Mouse (Mus musculus) intestine, postnatal 0 days (tissue): ENCODE measurements around the gene Pde4b. TPM values are rescaled to one million over a fixed set of nuclear protein-coding genes. Genes with fewer than 3 reads are reported as not detected.

ENCODE experiments used
- ATAC-seq: fragments of 200-750 bp; cut with Nextera tagmentation; 2 replicates; pipeline ENCODE4 v1.8.0; 2017; ENCODE audit warnings: mild to moderate bottlenecking, moderate TSS enrichment, moderate library complexity
- H3K27ac ChIP-seq: fragments of 300-500 bp; sonication (generic); 2 replicates; pipeline ENCODE4 v1.5.1; 2014; ENCODE audit warnings: mild to moderate bottlenecking, low read depth, low read length, moderate library complexity
- H3K27me3 ChIP-seq: fragments of 300-500 bp; sonication (generic); replicated peaks from 2 replicates; pipeline ENCODE4 v1.6.1; 2014; ENCODE audit warnings: low read length, mixed read lengths; ENCODE audit not compliant: control insufficient read depth, insufficient read depth
- H3K36me3 ChIP-seq: fragments of 300-500 bp; sonication (generic); 2 replicates; pipeline ENCODE4 v1.6.1; 2014; ENCODE audit warnings: mild to moderate bottlenecking, moderate library complexity; ENCODE audit not compliant: control insufficient read depth, insufficient read depth
- H3K4me1 ChIP-seq: fragments of 300-500 bp; sonication (generic); replicated peaks from 2 replicates; pipeline ENCODE4 v1.6.1; 2014; ENCODE audit warnings: antibody characterized with exemption, low read length, mixed read lengths; ENCODE audit not compliant: control insufficient read depth, insufficient read depth
- H3K4me2 ChIP-seq: fragments of 300-500 bp; sonication (generic); replicated peaks from 2 replicates; pipeline ENCODE4 v1.6.1; 2014; ENCODE audit warnings: low read depth, mild to moderate bottlenecking, moderate library complexity
- H3K4me3 ChIP-seq: fragments of 300-500 bp; sonication (generic); 2 replicates; pipeline ENCODE4 v1.5.1; 2014; ENCODE audit warnings: low read depth, low read length
- H3K9ac ChIP-seq: fragments of 300-500 bp; sonication (generic); 2 replicates; pipeline ENCODE4 v1.6.1; 2014; ENCODE audit warnings: mild to moderate bottlenecking, low read depth, low read length
- H3K9me3 ChIP-seq: fragments of 300-500 bp; sonication (generic); 2 replicates; pipeline ENCODE4 v1.6.1; 2016; ENCODE audit warnings: mixed run types; ENCODE audit not compliant: control insufficient read depth
- CTCF ChIP-seq: sonication (generic); IDR thresholded peaks from 2 replicates; pipeline ENCODE4 v1.5.1; 2016; ENCODE audit warnings: low read depth, mild to moderate bottlenecking, control low read depth, antibody characterized with exemption, moderate library complexity
- WGBS: fragments of 180-500 bp; shearing (Covaris S2); extraction: QIAGEN DNeasy Blood & Tissue Kit; methylation state at CpG from one replicate; pipeline ENCODE4 v1.1.7; 2014; 5-methylcytosine and 5-hydroxymethylcytosine counted together
- polyA plus RNA-seq: library from polyadenylated mRNA; unstranded; fragments of >200 nt; fragmentation: Nextera tagmentation; extraction: Ambion mirVana; gene quantifications from 2 replicates; pipeline ENCODE4 v1.2.1, GENCODE M21; 2015

Gene Pde4b
- polyA plus RNA-seq, 1 experiment from 2014 or later = 6.9 TPM

- TF ChIP-seq CTCF = peak; percentile 42
- no peak overlapping the region for H3K4me3 ChIP-seq
- H3K27ac ChIP-seq = no peak overlapping the region
- WGBS = 73% methylated on average over 2 of the region's 2 CpGs
- H3K4me2 ChIP-seq = no peak overlapping the region
- H3K27me3 ChIP-seq = no peaks in the 10 kb centered on the region
- no peaks in the 10 kb centered on the region; the same call in 1 of the 2 replicates for H3K4me1 ChIP-seq
- H3K9me3 ChIP-seq = no peaks in the 10 kb centered on the region
- no peaks in the 10 kb centered on the region for H3K36me3 ChIP-seq
- ATAC-seq = no peak
- H3K9ac ChIP-seq = no peak overlapping the region
Observed at GRCm38 (mm10) chr4:102507753-102508152, 420.4 kb downstream of the Pde4b start.

GRCm38 (mm10) chr4:102510061-102510460 lies 422.7 kb downstream of the Pde4b start:
- Histone ChIP-seq H3K27ac (no peak overlapping the region), H3K36me3 (no peaks in the 10 kb centered on the region), H3K4me1 (no peaks in the 10 kb centered on the region; the same call in 1 of the 2 replicates), H3K9ac (no peak overlapping the region), H3K4me3 (no peak overlapping the region), H3K4me2 (no peak overlapping the region), H3K9me3 (no peaks in the 10 kb centered on the region), H3K27me3 (no peaks in the 10 kb centered on the region)
- 77% methylated on average over 6 of the region's 6 CpGs for WGBS
- ATAC-seq = no peak
- TF ChIP-seq CTCF = no peak

- Histone ChIP-seq H3K9ac (no peak overlapping the region), H3K36me3 (no peaks in the 10 kb centered on the region), H3K4me2 (peak overlapping the region; percentile 43), H3K4me1 (no peaks in the 10 kb centered on the region; the same call in 1 of the 2 replicates), H3K4me3 (peak overlapping the region; percentile 17; the same call in 1 of the 2 replicates), H3K27me3 (no peaks in the 10 kb centered on the region), H3K9me3 (no peaks in the 10 kb centered on the region), H3K27ac (peak overlapping the region; percentile 67)
- no peak for TF ChIP-seq CTCF
- ATAC-seq = peak; percentile 54
- 16% methylated on average over 8 of the region's 8 CpGs for WGBS
Observed at GRCm38 (mm10) chr4:102510939-102511391, 423.6 kb downstream of the Pde4b start.

GRCm38 (mm10) chr4:102511511-102511910 lies 424.2 kb downstream of the Pde4b start:
- WGBS = 4% methylated on average over 11 of the region's 11 CpGs
- 0 out of 2 replicates have a peak, but pooled peaks have one; percentile 28 for ATAC-seq
- Histone ChIP-seq H3K27me3 (no peaks in the 10 kb centered on the region), H3K27ac (peak overlapping the region; percentile 67), H3K4me3 (0 out of 2 replicates have a peak overlapping the region, but pooled peaks have one; percentile 17), H3K4me2 (peak overlapping the region; percentile 43), H3K9ac (no peak overlapping the region), H3K9me3 (no peaks in the 10 kb centered on the region), H3K36me3 (no peaks in the 10 kb centered on the region), H3K4me1 (no peaks in the 10 kb centered on the region; the same call in 1 of the 2 replicates)
- no peak for TF ChIP-seq CTCF

- no peaks in the 10 kb centered on the region for H3K9me3 ChIP-seq
- H3K4me2 ChIP-seq = no peak overlapping the region
- no peak for TF ChIP-seq CTCF
- ATAC-seq = no peak
- 75% methylated on average over 7 of the region's 7 CpGs for WGBS
- H3K4me1 ChIP-seq = no peaks in the 10 kb centered on the region; the same call in 1 of the 2 replicates
- H3K9ac ChIP-seq = no peak overlapping the region
- no peaks in the 10 kb centered on the region for H3K36me3 ChIP-seq
- no peak overlapping the region for H3K4me3 ChIP-seq
- no peak overlapping the region for H3K27ac ChIP-seq
- no peaks in the 10 kb centered on the region for H3K27me3 ChIP-seq
Observed at GRCm38 (mm10) chr4:102512940-102513339, 425.6 kb downstream of the Pde4b start.

- WGBS = 68% methylated on average over 5 of the region's 5 CpGs
- Histone ChIP-seq H3K4me3 (no peak overlapping the region), H3K27me3 (no peaks in the 10 kb centered on the region), H3K9ac (no peak overlapping the region), H3K4me2 (no peak overlapping the region), H3K36me3 (no peaks in the 10 kb centered on the region), H3K27ac (no peak overlapping the region), H3K9me3 (no peaks in the 10 kb centered on the region), H3K4me1 (no peaks in the 10 kb centered on the region; the same call in 1 of the 2 replicates)
- no peak for TF ChIP-seq CTCF
- no peak for ATAC-seq
Observed at GRCm38 (mm10) chr4:102513514-102513913, 426.2 kb downstream of the Pde4b start.
